Mouse (Mus musculus) kidney, adult 8-10 months (tissue): ENCODE data around the gene Taf1c.

Experiments used
- DNase-seq, 2 experiments: peaks; one replicate each; pipeline ENCODE4 v3.0.0; 2022

The Taf1c gene

GRCm38 (mm10) chr8:119622555-119622954, 17.5 kb upstream of the Taf1c start:
- no peak for DNase-seq

DNA sequence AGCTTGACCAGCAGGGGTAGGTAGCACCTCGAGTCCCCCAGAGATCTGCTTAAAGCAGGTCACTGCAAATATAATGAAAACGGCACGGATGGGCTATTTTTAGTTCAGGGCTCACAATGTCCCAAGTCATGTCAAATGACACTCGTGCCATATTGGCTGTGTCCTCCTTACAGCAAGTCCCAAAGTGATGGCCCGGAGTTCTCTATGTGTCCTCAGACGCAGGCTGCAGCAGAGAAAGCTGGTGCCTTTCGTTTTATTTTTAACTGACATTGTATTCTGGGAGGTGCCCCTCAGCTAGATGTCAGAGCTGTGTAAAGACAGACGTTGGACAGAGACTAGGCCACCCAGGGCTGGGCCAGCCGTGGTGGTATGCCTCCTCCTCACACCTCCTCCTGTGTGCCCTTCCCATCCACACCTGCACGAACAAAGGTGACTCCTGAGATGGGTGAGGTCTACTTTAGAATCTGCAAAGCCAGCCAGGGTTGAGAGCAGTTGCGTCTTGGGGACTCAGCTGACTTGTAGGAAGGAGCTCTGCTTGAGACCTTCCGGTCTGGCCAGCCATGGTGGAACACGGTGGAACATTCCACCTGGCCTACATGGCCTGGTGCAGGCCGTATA, 15.9 kb upstream of the Taf1c start:
- DNase-seq, result no peak

DNA sequence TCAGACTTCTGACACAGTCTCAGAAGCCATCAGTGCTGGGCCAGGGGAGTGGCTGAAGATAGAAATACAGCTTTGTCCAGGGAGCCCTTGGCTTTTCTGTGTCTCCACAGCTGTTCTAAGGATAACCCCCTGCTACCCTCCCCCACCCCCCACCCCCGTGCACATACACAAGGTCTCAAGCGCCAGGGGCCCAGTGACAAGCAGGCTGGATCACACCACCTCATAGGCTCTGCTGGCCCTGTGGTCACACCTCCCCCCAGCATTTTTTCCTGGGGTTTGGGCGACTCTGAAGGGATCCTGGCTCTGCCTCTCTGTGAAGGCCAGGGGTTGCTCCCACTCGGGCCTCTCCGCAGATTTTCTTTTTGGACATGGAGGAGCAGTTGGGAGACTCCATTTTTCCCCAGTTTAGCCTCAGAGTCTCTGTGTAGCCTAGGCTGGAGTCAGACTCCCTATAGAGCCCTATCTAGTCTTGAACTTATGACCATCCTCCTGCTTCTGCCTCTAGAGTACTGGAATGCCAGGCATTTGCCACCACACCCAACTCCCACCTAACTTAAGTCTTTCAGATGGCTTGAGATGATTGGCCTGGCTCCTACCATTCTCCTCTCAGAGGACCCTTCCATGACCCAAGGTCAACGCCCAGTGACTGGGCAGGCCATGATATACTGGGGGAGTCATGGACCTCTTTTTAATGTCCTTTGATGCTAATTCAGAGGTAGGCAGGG, 15.3 kb upstream of the Taf1c start:
- DNase-seq, result no peak

DNA sequence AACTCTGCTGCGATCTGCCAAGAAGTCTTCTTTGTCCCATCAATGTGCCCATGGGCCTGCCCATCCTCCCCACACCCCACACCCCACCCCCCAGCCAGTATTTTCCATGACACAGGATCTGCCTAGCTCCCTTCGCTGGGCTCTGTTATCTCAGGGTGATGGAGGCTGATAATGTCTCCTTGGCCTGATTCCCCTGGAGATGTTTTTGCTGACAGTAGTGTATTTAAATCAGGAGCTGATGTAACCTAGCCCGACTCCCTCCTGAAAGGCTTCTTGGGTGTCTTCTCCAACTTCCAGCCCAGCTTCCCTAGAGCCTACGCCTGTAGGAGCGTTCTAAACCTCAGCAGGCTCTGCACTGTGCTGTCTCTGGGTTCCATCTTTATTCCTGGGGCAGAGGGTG, 13.9 kb upstream of the Taf1c start:
- DNase-seq, result no peak

DNA sequence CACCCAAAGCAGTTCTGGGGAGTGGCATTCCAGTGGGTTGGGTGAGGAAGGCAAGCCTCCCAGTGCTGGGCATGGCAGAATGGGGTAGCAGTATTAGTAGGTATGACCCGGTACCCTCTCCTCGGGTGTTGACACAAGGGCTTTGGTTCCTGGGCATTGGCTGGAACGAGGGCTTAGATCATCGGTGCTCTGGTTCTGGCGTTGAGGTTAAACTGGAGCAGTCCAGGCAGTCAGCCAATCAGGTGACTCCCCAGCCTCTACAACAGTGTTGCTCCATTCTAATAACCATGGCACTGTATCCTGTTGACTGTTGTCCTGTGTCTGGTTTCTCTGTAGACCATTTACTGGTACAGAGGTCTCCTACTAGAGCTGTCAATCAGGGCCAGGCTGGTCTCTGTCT, 12.6 kb upstream of the Taf1c start:
- DNase-seq, result no peak

DNA sequence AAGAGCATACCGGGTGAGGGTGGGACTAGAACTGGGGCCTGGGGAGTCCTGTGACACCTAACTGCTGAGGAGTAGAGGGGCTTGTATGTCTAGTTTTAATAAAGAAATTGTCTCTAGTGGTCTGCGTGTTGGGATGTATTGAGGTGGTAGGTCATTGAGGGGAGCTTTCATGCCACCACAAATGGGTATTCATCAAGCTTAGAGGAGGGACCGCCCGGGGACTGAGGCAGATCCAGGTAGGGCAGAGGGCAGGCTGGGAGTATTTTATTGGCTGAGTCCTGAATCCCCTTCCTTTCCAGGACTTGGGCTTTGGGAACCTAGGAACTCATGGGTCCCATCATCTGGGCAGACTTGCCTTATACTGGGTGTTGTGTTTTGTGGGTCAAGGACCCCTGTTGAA, 11.8 kb upstream of the Taf1c start:
- no peak for DNase-seq

- no peak for DNase-seq
Measured at GRCm38 (mm10) chr8:119616358-119616757, 11.3 kb upstream of the Taf1c start.

DNA sequence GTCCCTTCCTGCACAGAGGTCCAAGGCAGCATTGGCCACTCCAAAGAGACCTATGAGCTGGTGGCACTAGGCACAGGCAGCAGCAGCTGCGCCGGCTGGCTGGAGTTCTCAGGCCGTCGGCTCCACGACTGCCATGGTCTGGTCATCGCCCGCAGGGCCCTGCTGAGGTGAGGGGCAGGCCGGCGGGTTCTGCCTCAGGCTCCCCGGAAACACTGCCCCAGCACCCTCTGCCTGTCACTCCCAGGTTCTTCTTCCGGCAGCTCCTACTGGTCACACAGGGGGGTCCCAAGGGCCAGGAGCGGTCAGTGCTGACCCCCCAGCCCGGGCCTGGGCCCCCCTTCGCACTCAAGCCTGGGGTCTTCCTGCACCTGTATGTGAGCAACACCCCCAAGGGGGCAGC, 10.1 kb upstream of the Taf1c start:
- DNase-seq, result no peak

DNA sequence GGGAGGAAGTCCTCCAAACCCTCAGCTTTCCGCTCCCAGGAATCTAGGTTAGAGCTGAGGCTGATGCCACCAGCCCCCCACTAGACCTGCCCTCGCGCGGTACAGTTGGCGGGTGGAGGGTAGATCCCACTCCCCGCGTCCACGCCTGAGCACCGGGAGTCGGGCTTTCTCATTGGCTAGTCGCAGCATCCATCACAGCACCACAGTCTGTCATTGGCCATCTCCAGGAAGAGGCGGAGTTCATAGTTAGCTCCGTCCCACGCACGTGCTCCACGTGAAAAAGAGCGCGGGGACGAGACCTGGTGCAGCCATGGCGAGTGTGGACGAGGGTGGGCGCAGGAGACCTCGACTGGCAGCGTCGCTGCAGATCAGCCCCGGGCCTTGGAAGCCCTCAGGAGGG, 7.4 kb upstream of the Taf1c start, which contains the start of gene Adad2:
Gene Adad2 (plus strand): TSS at position 277 of the 400 bp plus-strand sequence.
- DNase-seq, result no peak

DNA sequence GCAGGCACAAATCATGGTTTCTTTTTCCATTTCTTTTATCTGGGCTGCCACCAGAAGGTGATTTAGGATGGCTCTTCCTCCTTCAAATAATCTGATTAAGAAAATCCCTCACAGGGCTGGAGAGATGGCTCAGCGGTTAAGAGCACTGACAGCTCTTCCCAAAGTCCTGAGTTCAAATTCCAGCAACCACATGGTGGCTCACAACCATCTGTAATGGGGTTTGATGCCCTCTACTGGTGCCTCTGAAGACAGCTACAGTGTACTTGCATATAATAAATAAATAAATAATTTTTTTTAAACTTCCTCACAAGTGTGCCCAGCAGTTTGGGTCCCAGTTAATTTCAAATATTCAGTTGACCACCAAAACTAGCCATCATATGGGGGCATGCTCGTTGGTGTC, 1.2 kb upstream of the Taf1c start:
- peak in 1 of 2 experiments; percentile 20 for DNase-seq

DNA sequence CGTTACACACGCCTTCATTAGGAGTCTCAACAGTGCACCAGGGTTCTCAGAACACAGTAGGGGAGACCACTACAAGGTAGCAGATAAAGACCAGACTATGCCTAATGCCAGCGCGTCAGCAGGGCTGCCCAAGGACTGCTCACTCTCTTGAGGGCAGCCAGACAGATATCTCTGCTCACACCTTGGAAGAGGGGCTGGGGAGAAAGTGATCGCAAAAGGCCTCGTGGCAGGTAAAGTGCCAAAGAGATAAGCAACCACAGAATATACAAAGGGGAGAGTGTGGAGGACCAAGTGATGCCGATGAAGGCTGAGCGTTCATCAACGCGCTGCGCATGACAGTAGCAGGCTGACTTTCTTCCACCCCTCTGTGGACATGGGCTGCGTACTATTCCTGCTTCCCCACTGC, 621 bp downstream of the Taf1c start:
- no peak for DNase-seq

GRCm38 (mm10) chr8:119603771-119604170, 1.3 kb downstream of the Taf1c start:
- no peak for DNase-seq

- DNase-seq, result peak; percentile 56 to 65
Measured at GRCm38 (mm10) chr8:119591456-119591855, 13.6 kb downstream of the Taf1c start.

- DNase-seq, result no peak
Measured at GRCm38 (mm10) chr8:119590348-119590747, 14.7 kb downstream of the Taf1c start.

GRCm38 (mm10) chr8:119588844-119589243, 16.2 kb downstream of the Taf1c start:
- no peak for DNase-seq

- no peak for DNase-seq
Measured at GRCm38 (mm10) chr8:119588321-119588720, 16.7 kb downstream of the Taf1c start.

GRCm38 (mm10) chr8:119585901-119586300, 19.1 kb downstream of the Taf1c start:
- DNase-seq, result no peak

DNA sequence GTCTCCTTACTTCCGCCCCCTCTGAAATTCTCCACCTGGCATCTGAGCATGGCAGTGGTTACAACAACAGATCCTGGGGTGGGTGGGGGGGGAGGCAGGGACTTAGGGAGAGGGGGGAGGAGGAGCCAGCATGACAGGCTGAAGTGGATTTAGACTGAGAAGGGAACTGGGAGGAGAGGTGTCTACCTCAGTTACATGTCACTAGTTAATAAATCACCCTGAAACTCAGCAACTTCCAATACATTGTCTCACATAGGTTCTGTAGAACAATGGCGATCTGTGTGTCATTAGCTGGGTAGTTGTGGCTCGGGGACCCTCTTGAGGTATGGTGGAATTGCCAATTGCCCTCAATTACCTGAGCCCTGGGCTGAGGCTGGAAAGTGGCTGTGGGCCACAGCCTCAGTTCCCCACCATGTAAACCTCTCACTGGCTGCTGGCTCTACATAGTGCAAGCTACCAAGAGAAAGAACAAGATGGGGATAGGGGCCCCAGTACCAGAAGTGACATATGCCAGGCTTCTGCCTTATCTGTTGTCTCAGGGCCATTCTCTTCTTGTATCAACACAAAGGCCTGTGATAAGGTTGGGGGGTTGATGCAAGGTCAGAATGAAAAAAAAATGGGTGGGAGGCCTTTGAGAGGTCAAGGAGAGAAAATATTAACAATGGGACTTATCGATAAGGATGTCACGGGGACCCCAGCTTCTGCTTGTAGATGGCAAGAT, 24.4 kb downstream of the Taf1c start:
- no peak for DNase-seq

- no peak for DNase-seq
Measured at GRCm38 (mm10) chr8:119579096-119579495, 25.9 kb downstream of the Taf1c start.

DNA sequence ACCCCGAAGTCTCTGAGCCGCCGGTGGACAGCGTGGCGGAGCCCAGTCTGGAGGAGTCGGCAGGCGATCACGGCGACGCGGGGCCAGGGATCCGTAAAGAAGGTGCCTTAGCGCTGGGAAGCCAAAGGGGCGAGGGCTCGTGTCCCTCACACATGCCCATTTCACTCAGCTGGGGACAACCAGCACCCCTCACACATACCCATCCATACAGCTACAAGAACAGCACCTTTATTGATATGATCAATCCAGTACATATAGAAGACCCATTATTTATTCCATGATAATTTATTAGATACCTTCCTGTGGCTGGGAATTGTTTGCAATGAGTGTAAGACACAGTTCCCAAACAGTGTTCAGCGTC, 29.7 kb downstream of the Taf1c start:
- no peak for DNase-seq

DNA sequence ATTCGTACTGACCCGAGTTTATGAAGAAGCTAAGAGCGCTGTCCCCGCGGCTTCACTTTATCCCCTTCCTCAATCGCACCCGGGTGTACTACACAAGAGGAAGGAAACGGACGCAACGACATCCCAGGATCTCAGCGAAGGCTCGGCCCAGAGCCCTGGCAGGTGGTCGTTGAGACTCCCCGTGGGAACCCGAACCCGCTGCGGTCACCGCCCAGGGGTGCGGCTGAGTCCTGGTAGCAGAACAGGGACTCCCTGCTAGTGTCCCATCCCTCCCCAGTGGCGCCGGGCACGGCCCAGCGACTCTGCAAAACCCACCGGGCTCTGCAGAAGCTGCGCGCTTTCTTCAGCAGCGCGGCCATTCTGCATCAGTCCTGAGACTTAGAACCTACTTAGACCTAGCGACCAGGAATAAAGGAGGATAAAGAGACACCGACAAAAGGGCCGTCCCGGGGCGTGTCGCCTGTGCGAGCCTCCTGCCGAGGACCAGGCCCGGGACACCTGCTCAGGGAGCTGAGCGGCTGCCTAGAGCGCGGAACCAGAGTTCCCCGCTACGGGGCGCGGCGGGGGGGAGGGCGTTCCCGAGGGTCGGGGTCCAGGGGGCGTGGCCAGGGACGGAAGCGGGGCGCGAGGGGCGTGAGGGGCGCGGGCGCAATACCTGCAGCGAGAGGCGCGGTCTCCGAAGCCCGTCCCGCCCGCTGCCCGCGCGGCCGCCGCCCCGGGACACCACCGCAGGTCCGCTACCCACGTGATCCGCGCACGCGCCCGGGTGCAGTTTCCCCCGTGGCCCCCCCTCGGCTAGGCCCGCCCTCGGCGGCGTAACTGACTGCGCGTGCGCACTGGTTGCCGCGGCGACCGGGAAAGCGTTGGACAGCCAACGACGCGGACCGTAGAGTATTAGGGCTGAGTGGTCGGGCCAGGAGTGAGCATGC, 30.3 kb downstream of the Taf1c start, which contains the start of the genes Hsdl1 and Dnaaf1:
Gene Hsdl1 (minus strand): TSS at position 747 of the 929 bp plus-strand sequence.
Gene Dnaaf1 (plus strand): TSS at position 799 of the 929 bp plus-strand sequence.
- peak; percentile 94 to 97 for DNase-seq

GRCm38 (mm10) chr8:119572411-119572810, 32.6 kb downstream of the Taf1c start:
- no peak for DNase-seq

DNA sequence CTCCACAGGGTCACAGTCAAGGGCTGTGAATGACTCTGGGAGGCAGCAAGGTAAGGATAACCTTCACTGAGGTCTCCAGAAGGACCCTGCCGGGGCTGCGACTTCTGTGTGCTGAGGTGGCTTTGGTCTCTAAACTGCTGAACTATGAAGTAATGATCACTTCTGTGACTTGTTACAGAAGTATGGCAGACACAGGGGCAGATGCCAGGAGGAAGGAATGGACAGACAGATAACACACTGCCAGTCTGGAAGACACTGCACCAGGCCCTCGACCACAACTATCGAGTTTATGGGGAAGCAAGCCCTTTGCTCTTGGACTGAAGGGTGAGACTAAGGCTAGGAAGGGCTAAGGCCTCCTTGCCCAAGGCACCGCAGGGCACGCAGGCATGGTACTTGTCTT, 33.9 kb downstream of the Taf1c start:
- no peak for DNase-seq
